Mouse (Mus musculus) MEL (cell line): Measurements from ENCODE around the gene Sept12. TPM values are rescaled to one million over a fixed set of nuclear protein-coding genes. Genes with fewer than 3 reads are reported as not detected.

Experiments used
- DNase-seq: peaks from one replicate; pipeline ENCODE4 v3.0.0; 2011; ENCODE audit warnings: low read depth, low spot score
- H3K27ac ChIP-seq: 2 replicates; pipeline ENCODE4 v1.5.1; 2012; ENCODE audit warnings: low read depth, mild to moderate bottlenecking, control low read depth, low read length, moderate library complexity; ENCODE audit not compliant: control insufficient read depth
- H3K27me3 ChIP-seq, 2 experiments: fragments of 150-350 bp in 1 of 2; sonication (generic) in 1 of 2; 2 replicates each; pipeline ENCODE4 v1.6.1; 2012; ENCODE audit warnings: low read length in 2 of 2, mild to moderate bottlenecking in 2 of 2, improper control_type of control experiment in 1 of 2, moderate library complexity in 1 of 2; ENCODE audit not compliant: insufficient read depth in 2 of 2, control insufficient read depth in 1 of 2
- H3K36me3 ChIP-seq, 2 experiments: 2 replicates each; pipeline ENCODE4 v1.6.1; 2012 to 2014; ENCODE audit warnings: low read length in 2 of 2, improper control_type of control experiment in 1 of 2, inconsistent platforms in 1 of 2, mild to moderate bottlenecking in 1 of 2; ENCODE audit not compliant: insufficient read depth in 2 of 2, control insufficient read depth in 1 of 2
- H3K4me1 ChIP-seq, 2 experiments: fragments of 150-350 bp in 1 of 2; sonication (generic) in 1 of 2; 2 replicates each; pipeline ENCODE4 v1.6.1; 2012; ENCODE audit warnings: low read length in 2 of 2, improper control_type of control experiment in 1 of 2, mild to moderate bottlenecking in 1 of 2; ENCODE audit not compliant: insufficient read depth in 2 of 2, control insufficient read depth in 1 of 2
- H3K4me3 ChIP-seq, 2 experiments: fragments of 150-350 bp in 1 of 2; sonication (generic) in 1 of 2; 2 replicates each; pipeline ENCODE4 v1.5.1; 2012; ENCODE audit warnings: low read depth in 2 of 2, low read length in 2 of 2, mild to moderate bottlenecking in 2 of 2, moderate library complexity in 2 of 2, control low read depth in 1 of 2, improper control_type of control experiment in 1 of 2; ENCODE audit not compliant: control insufficient read depth in 1 of 2, insufficient read depth in 1 of 2
- H3K79me2 ChIP-seq: 2 replicates; pipeline ENCODE4 v1.6.1; 2012; ENCODE audit warnings: mild to moderate bottlenecking, low read length, moderate library complexity; ENCODE audit not compliant: control insufficient read depth, poor library complexity, insufficient read depth
- H3K9ac ChIP-seq: 2 replicates; pipeline ENCODE4 v1.6.1; 2012; ENCODE audit warnings: low read depth, mild to moderate bottlenecking, control low read depth, low read length, moderate library complexity; ENCODE audit not compliant: control insufficient read depth, poor library complexity, severe bottlenecking
- H3K9me3 ChIP-seq: fragments of 150-350 bp; sonication (generic); replicated peaks from 2 replicates; pipeline ENCODE4 v1.6.1; 2012; ENCODE audit warnings: mild to moderate bottlenecking, low read length, improper control_type of control experiment, moderate library complexity; ENCODE audit not compliant: insufficient read depth
- BHLHE40 ChIP-seq: IDR thresholded peaks from 2 replicates; pipeline ENCODE4 v1.6.1; 2012; ENCODE audit warnings: low read depth, mild to moderate bottlenecking, inconsistent platforms, low read length, improper control_type of control experiment, borderline replicate concordance
- CHD2 ChIP-seq: IDR thresholded peaks from 2 replicates; pipeline ENCODE4 v1.6.1; 2011; ENCODE audit warnings: low read length, improper control_type of control experiment
- ELF1 ChIP-seq: IDR thresholded peaks from 2 replicates; pipeline ENCODE4 v1.6.1; 2014; ENCODE audit warnings: low read depth, mild to moderate bottlenecking, inconsistent platforms, low read length, improper control_type of control experiment, moderate library complexity
- EP300 ChIP-seq, 2 experiments: IDR thresholded peaks; 2 replicates each; pipeline ENCODE4 v1.6.1; 2011; ENCODE audit warnings: improper control_type of control experiment in 2 of 2, low read length in 2 of 2, low read depth in 1 of 2, mild to moderate bottlenecking in 1 of 2
- ETS1 ChIP-seq: IDR thresholded peaks from 2 replicates; pipeline ENCODE4 v1.6.1; 2012; ENCODE audit warnings: low read depth, mild to moderate bottlenecking, inconsistent platforms, low read length, improper control_type of control experiment, moderate library complexity
- GATA1 ChIP-seq: IDR thresholded peaks from 2 replicates; pipeline ENCODE4 v1.6.1; 2011; ENCODE audit warnings: low read depth, low read length, improper control_type of control experiment
- MAFK ChIP-seq: IDR thresholded peaks from 2 replicates; pipeline ENCODE4 v1.6.1; 2011; ENCODE audit warnings: low read depth, mild to moderate bottlenecking, low read length, improper control_type of control experiment, borderline replicate concordance
- MAZ ChIP-seq: IDR thresholded peaks from 2 replicates; pipeline ENCODE4 v1.6.1; 2012; ENCODE audit warnings: low read depth, mild to moderate bottlenecking, inconsistent platforms, low read length, improper control_type of control experiment
- MXI1 ChIP-seq: IDR thresholded peaks from 2 replicates; pipeline ENCODE4 v1.6.1; 2011; ENCODE audit warnings: mild to moderate bottlenecking, low read depth, low read length, improper control_type of control experiment
- NRF1 ChIP-seq: IDR thresholded peaks from 2 replicates; pipeline ENCODE4 v1.6.1; 2014; ENCODE audit warnings: low read depth, mild to moderate bottlenecking, inconsistent platforms, low read length, improper control_type of control experiment, moderate library complexity; ENCODE audit not compliant: poor library complexity, insufficient read depth, severe bottlenecking
- POLR2AphosphoS2 ChIP-seq: IDR thresholded peaks from 2 replicates; pipeline ENCODE4 v1.6.1; 2011; ENCODE audit warnings: low read length, improper control_type of control experiment
- RCOR1 ChIP-seq: IDR thresholded peaks from 2 replicates; pipeline ENCODE4 v1.6.1; 2012; ENCODE audit warnings: low read depth, mild to moderate bottlenecking, inconsistent platforms, low read length, improper control_type of control experiment
- SIN3A ChIP-seq: IDR thresholded peaks from 2 replicates; pipeline ENCODE4 v1.6.1; 2012; ENCODE audit warnings: low read length, improper control_type of control experiment, inconsistent platforms
- TBP ChIP-seq: IDR thresholded peaks from 2 replicates; pipeline ENCODE4 v1.8.0; 2011; ENCODE audit warnings: low read depth, low read length, improper control_type of control experiment
- TCF12 ChIP-seq: IDR thresholded peaks from 2 replicates; pipeline ENCODE4 v1.6.1; 2014; ENCODE audit warnings: low read depth, mild to moderate bottlenecking, inconsistent platforms, low read length, improper control_type of control experiment, moderate library complexity
- ZKSCAN1 ChIP-seq: IDR thresholded peaks from 2 replicates; pipeline ENCODE4 v1.6.1; 2012; ENCODE audit warnings: low read depth, mild to moderate bottlenecking, inconsistent platforms, low read length, improper control_type of control experiment, moderate library complexity
- ZNF384 ChIP-seq: IDR thresholded peaks from 2 replicates; pipeline ENCODE4 v1.6.1; 2012; ENCODE audit warnings: low read depth, mild to moderate bottlenecking, inconsistent platforms, low read length, improper control_type of control experiment
- polyA plus RNA-seq, 2 experiments: library from polyadenylated mRNA; stranded (reverse) in 1 of 2; unstranded in 1 of 2; fragments of >175 nt in 1 of 2; fragments of >200 nt in 1 of 2; gene quantifications; 2 replicates each; pipeline versions ENCODE4 v1.2.1 to v1.2.4; 2012; ENCODE audit warnings: low replicate concordance in 2 of 2, low read depth in 1 of 2; ENCODE audit not compliant: insufficient read length in 2 of 2, insufficient read depth in 1 of 2, missing spikeins in 1 of 2
- total RNA-seq: library from RNA; depleted of rRNA; stranded (reverse); fragments of 300-350 nt; gene quantifications from 2 replicates; pipeline ENCODE4 v1.2.3, GENCODE M21; 2012

Sept12 gene
- total and polyA plus RNA-seq, 3 experiments: 0.07 TPM; not detected in 2

DNA sequence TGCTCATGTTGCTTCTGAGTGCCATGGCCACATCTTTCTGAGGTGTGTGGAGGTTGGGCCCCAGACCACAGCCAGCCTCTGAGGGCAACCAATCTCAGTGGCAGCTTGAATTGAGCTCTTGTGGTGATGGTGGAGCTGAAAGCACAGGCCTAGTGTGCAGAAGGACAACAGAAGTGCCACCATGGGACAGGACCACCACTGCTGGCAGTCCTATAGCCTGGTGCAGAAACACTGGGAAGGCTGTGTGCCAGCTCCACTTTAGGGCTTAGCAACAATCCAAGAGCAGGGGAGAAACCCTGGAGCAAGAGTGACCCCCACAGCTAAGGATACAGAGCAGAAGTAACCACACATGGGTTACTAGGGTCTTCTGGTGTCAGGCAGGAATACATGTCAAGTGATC, 56.6 kb downstream of the Sept12 start:
- Histone ChIP-seq H3K79me2 (peaks cover 4% of the 10 kb centered on the region), H3K4me3 (no peak overlapping the region), H3K4me1 (0 out of 4 replicates have a peak, but pooled peaks cover 0 to 5% of the 10 kb centered on the region in 2 experiments), H3K9ac (no peak overlapping the region), H3K27ac (no peak overlapping the region), H3K36me3 (no peaks in the 10 kb centered on the region; a peak in 2 of 4 replicates), H3K9me3 (no peaks in the 10 kb centered on the region), H3K27me3 (no peaks in the 10 kb centered on the region)
- TF ChIP-seq NRF1 (no peak), TBP (no peak), BHLHE40 (no peak), RCOR1 (no peak), ELF1 (no peak), ETS1 (no peak), MAZ (no peak), ZNF384 (no peak), GATA1 (no peak), POLR2AphosphoS2 (no peak), MXI1 (no peak), ZKSCAN1 (no peak), SIN3A (no peak), CHD2 (no peak), EP300 (IDR thresholded peaks at IDR 0.05; ENCODE audit: low read depth in 1 of 2, low read length in 2 of 2) (no peak), TCF12 (no peak)
- no peak for DNase-seq

DNA sequence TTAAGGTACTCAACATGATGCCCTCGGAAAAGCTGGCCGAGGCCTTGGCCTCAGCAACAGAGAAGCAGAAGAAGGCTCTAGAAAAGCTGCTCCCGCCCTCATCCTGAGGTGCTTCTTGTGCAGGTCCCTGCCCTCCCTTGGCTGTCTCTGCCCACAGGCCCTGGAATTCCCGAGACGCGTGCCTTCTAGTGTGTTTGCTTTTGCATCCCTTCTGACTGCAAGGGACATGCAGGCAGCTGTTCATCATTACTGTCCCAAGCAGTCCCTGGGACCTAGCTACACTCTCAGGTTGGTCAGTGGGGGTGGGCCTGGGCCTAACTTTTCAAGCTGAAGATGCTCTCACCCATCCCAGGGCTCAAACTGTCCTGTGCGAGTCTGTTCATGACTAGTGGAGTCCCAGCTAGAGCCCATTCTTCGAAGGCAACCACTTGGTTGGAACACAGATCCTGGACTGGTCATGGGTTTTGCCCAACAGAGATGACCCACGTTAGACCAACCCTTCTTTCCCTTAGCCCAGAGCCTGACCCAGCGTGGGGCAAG, 57.3 kb downstream of the Sept12 start:
- no peak for TF ChIP-seq MAFK
- no peaks in the 10 kb centered on the region for H3K27me3 ChIP-seq
- H3K27ac ChIP-seq: no peak overlapping the region
- H3K9me3 ChIP-seq: no peaks in the 10 kb centered on the region
- H3K9ac ChIP-seq: no peak overlapping the region
- H3K79me2 ChIP-seq: peaks cover 4% of the 10 kb centered on the region
- H3K36me3 ChIP-seq: no peaks in the 10 kb centered on the region; a peak in 1 of 4 replicates
- 0 out of 4 replicates have a peak, but pooled peaks cover 0 to 5% of the 10 kb centered on the region in 2 experiments for H3K4me1 ChIP-seq
- DNase-seq: peak; percentile 13
- no peak overlapping the region for H3K4me3 ChIP-seq
